Mouse (Mus musculus) ES-E14 (cell line): ENCODE data around the gene Slc38a10. TPM values are rescaled to one million over a fixed set of nuclear protein-coding genes. Genes with fewer than 3 reads are reported as not detected.
A peak's percentile ranks its signal among the peaks of the same experiment; 100 is the strongest.

Source experiments
- DNase-seq: peaks from one replicate; pipeline ENCODE4 v3.0.0-alpha.2; 2013; ENCODE audit warnings: low read depth, low spot score
- H3K27ac ChIP-seq: 2 replicates; pipeline ENCODE4 v1.5.1; 2012; ENCODE audit warnings: low read depth, mild to moderate bottlenecking, low read length, moderate library complexity, mixed read lengths; ENCODE audit not compliant: poor library complexity, insufficient read depth, severe bottlenecking
- H3K36me3 ChIP-seq: 2 replicates; pipeline ENCODE4 v1.6.1; 2012; ENCODE audit warnings: mild to moderate bottlenecking, low read length, moderate library complexity, mixed read lengths; ENCODE audit not compliant: control insufficient read depth, poor library complexity, insufficient read depth, severe bottlenecking
- H3K4me1 ChIP-seq, 2 experiments: fragments of 150-350 bp in 1 of 2; sonication (generic) in 1 of 2; 2 replicates each; pipeline ENCODE4 v1.6.1; 2012; ENCODE audit warnings: low read length in 2 of 2, mild to moderate bottlenecking in 1 of 2, mixed read lengths in 1 of 2; ENCODE audit not compliant: control insufficient read depth in 2 of 2, insufficient read depth in 2 of 2, poor library complexity in 1 of 2
- H3K4me3 ChIP-seq, 2 experiments: fragments of 150-350 bp in 1 of 2; sonication (generic) in 1 of 2; 2 replicates each; pipeline ENCODE4 v1.5.1; 2012; ENCODE audit warnings: low read length in 2 of 2, low read depth in 1 of 2, mild to moderate bottlenecking in 1 of 2, mixed read lengths in 1 of 2; ENCODE audit not compliant: insufficient read depth in 1 of 2, poor library complexity in 1 of 2, severe bottlenecking in 1 of 2
- H3K9ac ChIP-seq: 2 replicates; pipeline ENCODE4 v1.6.1; 2012; ENCODE audit warnings: low read depth, mild to moderate bottlenecking, low read length, mixed read lengths; ENCODE audit not compliant: poor library complexity, insufficient read depth, severe bottlenecking
- H3K9me3 ChIP-seq: fragments of 150-350 bp; sonication (generic); 2 replicates; pipeline ENCODE4 v1.6.1; 2012; ENCODE audit warnings: low read depth, mild to moderate bottlenecking, low read length; ENCODE audit not compliant: control insufficient read depth, insufficient read depth
- CHD2 ChIP-seq: IDR thresholded peaks from 2 replicates; pipeline ENCODE4 v1.6.1; 2014; ENCODE audit warnings: mild to moderate bottlenecking, low read depth, low read length, inconsistent platforms
- HCFC1 ChIP-seq: IDR thresholded peaks from 2 replicates; pipeline ENCODE4 v1.6.1; 2012; ENCODE audit warnings: low read length, inconsistent platforms, borderline replicate concordance; ENCODE audit not compliant: insufficient read depth
- MAFK ChIP-seq: IDR thresholded peaks from 2 replicates; pipeline ENCODE4 v1.6.1; 2014; ENCODE audit warnings: mild to moderate bottlenecking, low read depth, low read length, inconsistent platforms; ENCODE audit not compliant: insufficient read depth
- ZC3H11A ChIP-seq: IDR thresholded peaks from 2 replicates; pipeline ENCODE4 v1.6.1; 2012; ENCODE audit warnings: low read depth, mild to moderate bottlenecking, inconsistent platforms, low read length, borderline replicate concordance
- ZNF384 ChIP-seq: IDR thresholded peaks from 2 replicates; pipeline ENCODE4 v1.6.1; 2012; ENCODE audit warnings: low read depth, low read length, inconsistent platforms
- in situ Hi-C, 2 experiments: fragments of 600-800 bp; cut with MboI; formaldehyde crosslinking; loops; one replicate each; pipeline ENCODE4 v1.15.1; 2025; ENCODE audit warnings: low sequenced_read_pairs in 2 of 2, inconsistent platforms in 1 of 2; ENCODE audit not compliant: unreplicated experiment in 2 of 2
- total RNA-seq: library from RNA; depleted of rRNA; stranded (reverse); fragments of 300-350 nt; gene quantifications from 2 replicates; pipeline ENCODE4 v1.2.3, GENCODE M21; 2012

Gene Slc38a10
- total RNA-seq, 1 experiment, result 146 TPM

DNA sequence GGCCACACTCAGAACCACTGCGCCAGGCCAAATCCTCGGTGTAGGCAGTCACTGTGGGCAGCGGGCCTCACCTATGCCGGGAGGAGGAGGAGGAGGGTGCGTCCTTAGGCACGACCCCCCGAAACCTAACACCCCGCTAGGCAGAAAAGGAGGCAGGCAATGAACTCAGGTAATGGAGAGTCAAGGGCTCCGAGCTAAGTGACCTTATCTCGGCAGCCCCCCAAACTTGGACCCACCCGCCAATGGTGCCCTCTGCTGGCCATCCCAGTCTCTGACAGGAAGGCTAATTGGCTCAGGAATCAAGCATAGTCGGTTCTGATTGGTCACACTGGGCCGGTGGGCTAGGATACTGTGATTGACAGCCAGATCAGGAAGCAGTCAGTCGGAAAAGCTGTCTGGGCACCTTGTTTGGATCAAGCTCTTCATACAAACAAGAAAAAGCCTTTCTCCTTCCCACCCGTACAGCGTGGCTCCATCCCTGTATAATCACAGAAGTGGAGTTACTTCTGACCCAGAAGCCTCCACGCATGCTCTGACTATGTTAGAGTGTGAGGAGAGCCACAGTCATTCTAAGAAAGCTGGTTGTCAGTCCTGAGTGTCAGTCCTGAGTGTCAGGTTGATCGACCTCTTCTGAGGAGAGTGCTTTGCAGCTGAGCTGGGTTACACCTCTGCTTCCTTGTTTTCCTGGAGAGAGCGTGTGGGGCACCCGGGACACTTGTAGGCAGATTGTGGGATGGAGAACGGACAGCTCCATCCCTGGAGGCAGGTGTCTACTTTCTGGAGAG, 18.3 kb upstream of the Slc38a10 start:
- Histone ChIP-seq H3K4me3 (peak overlapping the region; percentile 20 to 50), H3K9ac (peak overlapping the region; percentile 62), H3K4me1 (peaks cover 12 to 42% of the 10 kb centered on the region in 2 experiments), H3K9me3 (no peaks in the 10 kb centered on the region), H3K27ac (no peak overlapping the region; the same call in none of the 2 replicates), H3K36me3 (no peaks in the 10 kb centered on the region)
- TF ChIP-seq MAFK (no peak), ZNF384 (no peak), ZC3H11A (no peak), HCFC1 (0 out of 2 replicates have a peak, but pooled peaks have one; percentile 37), CHD2 (peak; percentile 59)
- peak; percentile 79 for DNase-seq
- in situ Hi-C loops, result no loop called here

DNA sequence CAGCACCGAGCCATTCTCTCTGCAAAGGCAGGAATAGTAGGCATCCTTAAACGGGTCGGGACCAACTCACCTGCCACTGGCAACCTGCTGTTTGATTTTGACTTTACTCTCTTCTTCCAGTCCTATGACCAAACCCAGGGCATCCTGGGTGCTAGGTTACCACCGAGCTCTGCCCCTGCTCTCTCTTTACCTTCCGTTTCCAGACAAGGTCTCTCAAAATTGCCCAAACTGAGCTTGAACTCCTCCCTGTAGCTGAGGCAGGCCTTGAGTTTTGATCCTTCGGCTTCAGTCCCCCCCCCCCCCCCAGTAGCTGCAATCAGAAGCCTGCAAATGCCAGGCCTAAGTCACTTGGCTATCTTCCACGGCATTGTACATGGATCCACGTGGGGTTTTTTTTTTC, 17.4 kb upstream of the Slc38a10 start:
- Histone ChIP-seq H3K9ac (no peak overlapping the region; the same call in 1 of the 2 replicates), H3K36me3 (no peaks in the 10 kb centered on the region), H3K9me3 (no peaks in the 10 kb centered on the region), H3K4me1 (peaks cover 12 to 45% of the 10 kb centered on the region in 2 experiments), H3K27ac (peak overlapping the region; percentile 36; the same call in 1 of the 2 replicates), H3K4me3 (no peak overlapping the region; a peak in 1 of 4 replicates)
- TF ChIP-seq ZC3H11A (no peak), ZNF384 (no peak), HCFC1 (no peak), CHD2 (no peak), MAFK (no peak)
- no peak for DNase-seq
- in situ Hi-C loops, result no loop called here

DNA sequence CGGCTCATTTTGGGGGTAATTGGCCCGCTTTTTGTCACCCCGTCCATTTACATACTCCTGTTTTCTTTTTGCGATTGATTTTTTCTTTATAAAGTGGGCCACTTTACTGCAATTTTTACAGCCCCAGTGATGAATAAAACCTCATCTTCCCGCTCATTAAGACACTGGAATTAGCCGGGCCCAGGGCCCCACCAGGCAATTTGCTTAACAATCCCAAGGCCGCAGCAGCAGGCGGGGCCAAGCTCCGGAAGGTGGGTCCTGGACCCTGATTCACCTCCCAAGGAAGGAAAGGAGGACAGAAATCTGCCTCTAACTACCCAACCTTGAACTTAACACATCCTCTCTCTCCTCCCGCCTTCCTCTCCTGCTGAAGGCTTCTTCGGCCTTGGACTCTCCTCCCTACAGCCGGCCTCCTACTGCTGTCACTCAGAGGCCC, 16.8 kb upstream of the Slc38a10 start:
- peaks cover 12 to 45% of the 10 kb centered on the region in 2 experiments for H3K4me1 ChIP-seq
- no peaks in the 10 kb centered on the region for H3K36me3 ChIP-seq
- H3K9me3 ChIP-seq, result no peaks in the 10 kb centered on the region
- no peak overlapping the region for H3K9ac ChIP-seq
- in situ Hi-C loops, result no loop called here
- DNase-seq, result no peak
- TF ChIP-seq MAFK (no peak), HCFC1 (no peak), CHD2 (no peak)
- peak overlapping the region; percentile 70; the same call in 1 of the 2 replicates for H3K27ac ChIP-seq
- 0 out of 4 replicates have a peak overlapping the region, but pooled peaks of 1 of the 2 experiments have one; percentile 1 for H3K4me3 ChIP-seq

DNA sequence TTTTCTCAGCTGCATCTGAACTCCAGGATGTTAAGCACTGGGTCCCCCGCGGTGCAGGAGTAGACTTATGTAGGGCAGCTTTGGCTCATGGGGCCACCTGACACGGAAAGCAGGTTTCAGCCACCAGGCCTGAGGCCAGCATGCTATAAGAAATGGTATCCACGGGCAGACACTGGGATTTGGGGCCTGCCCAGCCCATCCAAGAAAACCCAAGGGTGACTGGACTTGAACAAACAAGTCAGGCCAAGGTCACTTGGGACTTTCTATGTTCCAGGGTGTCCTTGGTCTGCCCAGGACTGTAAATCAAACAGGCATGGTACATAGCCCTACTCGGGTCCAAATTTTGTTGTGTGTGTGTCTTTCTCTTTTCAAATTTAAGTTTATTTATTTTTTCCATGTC, 15.9 kb upstream of the Slc38a10 start:
- Histone ChIP-seq H3K9ac (no peak overlapping the region), H3K4me1 (peaks cover 12 to 45% of the 10 kb centered on the region in 2 experiments), H3K27ac (peak overlapping the region; percentile 20; the same call in 1 of the 2 replicates), H3K9me3 (no peaks in the 10 kb centered on the region), H3K36me3 (no peaks in the 10 kb centered on the region), H3K4me3 (no peak overlapping the region)
- in situ Hi-C loops, result no loop called here
- TF ChIP-seq HCFC1 (no peak), ZC3H11A (no peak), MAFK (no peak), CHD2 (no peak), ZNF384 (no peak)
- DNase-seq, result no peak
